Mouse (Mus musculus): Measurements from ENCODE around the gene Urod.
A peak's percentile ranks its signal among the peaks of the same experiment; 100 is the strongest.

Urod gene

DNA sequence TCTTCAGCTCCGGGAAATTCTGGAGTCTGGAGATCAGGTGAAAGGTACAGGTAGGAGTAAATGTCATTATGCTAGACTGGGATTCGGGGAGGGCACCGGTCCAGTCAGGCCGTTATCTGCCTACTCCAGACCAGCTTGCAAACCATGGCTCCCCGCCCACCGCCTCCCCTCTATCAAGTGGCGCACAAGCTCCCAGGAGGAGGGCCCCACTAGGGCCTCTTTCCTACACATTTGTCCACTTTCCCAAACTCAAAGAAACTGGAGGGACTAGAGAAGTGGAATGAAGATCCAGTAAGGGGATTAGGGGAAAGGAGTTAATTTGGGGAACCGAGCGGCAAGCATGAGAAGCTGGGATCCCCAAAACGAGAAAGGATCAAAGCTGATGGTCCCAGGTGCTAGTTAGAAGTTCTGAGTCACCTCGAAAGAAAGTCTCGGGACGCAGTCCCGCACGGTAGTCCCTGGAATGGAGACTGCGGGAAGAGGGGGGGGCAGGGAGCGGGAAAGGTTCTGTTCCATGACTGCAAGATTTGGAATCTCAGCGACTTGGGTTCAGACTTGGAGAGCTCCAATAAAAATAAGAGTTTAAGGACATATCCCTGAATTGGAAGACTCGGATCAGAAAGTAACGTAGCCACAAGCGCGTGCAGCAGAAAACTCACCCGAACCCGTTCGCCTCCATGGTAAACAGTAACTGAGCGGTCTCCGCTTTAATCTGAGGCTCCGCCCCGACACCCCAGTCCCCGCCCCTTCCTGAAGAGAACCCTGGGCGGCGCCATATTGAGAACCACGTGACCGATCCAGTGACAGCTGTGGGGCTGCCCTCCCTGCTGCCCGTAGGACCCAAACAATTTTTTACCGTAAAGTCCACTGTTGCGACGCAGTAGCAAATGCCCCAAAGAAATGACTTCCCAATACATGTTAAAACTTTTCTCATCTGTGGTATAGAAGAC, at the start of gene Urod:
TSS of gene Urod (minus strand) at position 742 of the 950 bp plus-strand sequence.
- peak; percentile 91 to 92 for DNase-seq (ENCODE audit: low spot score in 2 of 2)

DNA sequence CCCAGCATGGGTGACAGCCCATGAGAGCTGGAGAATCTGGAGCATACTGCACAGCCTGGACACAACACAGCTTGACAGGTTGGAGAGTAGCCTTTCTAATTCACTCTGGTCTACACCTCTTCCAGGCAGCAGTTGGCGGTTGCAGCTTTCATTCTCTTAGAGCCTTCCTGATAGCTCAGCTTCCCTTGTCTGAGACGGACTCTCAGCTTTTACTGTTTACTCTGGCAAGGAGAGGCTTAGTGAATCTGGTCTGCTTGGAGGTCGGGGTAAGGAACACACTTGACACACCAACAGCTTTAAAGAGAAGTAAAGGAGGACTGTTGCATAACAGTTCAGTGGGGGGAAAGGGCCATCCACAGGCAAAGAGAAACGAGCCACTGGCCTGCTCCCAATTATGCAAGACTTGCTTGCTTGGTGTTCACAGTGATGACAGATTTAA, 47.1 kb upstream of the Urod start:
- DNase-seq (ENCODE audit: low spot score in 2 of 2) = no peak

DNA sequence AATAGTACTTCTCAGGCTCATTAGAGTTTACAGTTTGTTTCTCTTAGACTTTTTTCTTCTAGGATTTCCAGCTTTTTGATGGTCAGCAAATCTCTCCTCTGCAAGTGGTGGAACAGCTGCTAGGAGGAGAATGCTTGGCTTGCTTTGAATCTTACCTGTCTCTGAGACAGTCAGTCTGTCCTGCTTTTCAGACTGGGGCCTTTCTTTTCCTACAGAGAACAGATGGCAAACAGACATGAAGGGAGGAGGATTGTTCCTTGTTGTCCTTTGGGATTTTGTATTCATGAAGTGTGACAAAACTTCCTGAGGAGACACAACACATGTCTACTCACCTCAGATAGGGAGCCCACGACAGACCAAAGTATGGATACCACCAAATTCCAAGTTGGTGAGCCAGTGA, 46.6 kb upstream of the Urod start:
- DNase-seq (ENCODE audit: low spot score in 2 of 2) = no peak

DNA sequence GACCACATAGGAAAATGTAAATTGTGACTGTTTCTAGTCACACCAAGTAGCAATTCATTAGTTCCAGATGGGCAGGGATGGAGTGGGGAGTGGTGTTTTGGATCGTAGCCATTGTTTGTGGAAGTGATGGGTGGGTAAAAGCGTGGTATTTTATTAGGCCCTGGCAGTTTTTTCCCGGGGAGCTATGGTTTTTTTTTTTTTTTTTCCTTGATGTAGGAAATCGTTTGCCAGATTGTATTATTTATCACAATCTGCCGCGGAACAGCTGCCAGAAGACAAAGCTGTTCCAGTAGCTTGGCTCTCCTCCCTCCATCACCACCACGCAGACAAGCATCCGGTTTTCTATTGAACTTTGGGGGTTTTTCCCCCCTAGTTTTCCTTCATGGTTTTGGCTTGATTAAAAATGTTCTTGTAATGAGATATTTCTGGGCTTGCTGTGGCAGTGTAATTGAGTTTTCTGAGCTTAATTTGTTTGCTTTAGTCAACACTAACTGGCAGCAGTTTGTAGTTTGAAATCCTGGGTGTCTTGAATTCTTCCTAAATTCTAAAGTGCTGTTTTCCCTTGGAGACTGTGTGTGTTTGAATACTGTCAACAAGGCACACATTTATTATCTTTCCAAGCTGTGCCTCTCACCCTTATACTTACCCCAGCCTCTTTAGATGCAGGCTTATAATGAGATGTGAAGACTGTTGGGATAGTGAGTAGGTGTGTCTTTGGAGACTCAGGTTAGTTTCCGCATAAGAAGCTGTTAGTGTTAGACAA, 45.9 kb upstream of the Urod start:
- peak in 1 of 2 experiments; percentile 21 for DNase-seq (ENCODE audit: low spot score in 2 of 2)

DNA sequence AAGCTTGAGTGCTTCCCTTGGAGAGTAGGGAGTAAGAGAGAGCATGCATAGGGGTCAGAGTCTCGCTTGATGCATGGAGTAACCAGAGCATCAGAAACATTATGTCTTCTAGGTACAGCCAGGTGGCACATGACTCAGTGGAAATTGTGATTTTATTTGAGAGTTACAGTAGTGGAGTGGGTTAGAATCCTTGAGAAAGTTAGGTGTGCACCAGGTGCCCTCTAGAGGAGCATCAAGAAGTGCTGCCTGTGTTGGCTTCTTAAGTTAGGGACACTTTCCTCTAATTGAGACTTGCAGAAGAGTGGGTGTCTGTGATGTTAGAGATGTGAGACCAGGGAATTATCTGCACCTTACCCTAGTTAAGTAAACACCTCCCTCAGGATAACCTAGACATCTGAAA, 36.9 kb upstream of the Urod start:
- DNase-seq (ENCODE audit: low spot score in 2 of 2) = no peak

DNA sequence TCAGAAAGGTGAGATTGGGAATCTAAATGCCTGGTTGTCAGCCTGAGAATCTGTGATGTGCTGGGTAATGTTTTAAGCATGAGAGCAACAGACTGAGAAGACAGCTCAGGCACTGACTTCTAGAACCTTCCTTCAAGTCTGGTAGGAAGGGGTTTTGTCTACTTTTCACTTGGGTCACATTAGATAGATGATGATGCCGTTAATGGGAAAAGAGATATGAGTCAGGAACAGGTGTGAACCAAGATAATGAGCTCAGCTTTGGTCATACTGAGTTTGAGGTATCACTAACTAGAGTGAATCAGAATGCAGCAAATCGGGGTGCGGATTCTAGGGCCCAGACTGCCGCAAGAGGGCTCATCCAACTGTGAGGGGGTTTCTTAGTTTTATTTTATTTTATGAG, 29.3 kb upstream of the Urod start:
- DNase-seq (ENCODE audit: low spot score in 2 of 2) = no peak

DNA sequence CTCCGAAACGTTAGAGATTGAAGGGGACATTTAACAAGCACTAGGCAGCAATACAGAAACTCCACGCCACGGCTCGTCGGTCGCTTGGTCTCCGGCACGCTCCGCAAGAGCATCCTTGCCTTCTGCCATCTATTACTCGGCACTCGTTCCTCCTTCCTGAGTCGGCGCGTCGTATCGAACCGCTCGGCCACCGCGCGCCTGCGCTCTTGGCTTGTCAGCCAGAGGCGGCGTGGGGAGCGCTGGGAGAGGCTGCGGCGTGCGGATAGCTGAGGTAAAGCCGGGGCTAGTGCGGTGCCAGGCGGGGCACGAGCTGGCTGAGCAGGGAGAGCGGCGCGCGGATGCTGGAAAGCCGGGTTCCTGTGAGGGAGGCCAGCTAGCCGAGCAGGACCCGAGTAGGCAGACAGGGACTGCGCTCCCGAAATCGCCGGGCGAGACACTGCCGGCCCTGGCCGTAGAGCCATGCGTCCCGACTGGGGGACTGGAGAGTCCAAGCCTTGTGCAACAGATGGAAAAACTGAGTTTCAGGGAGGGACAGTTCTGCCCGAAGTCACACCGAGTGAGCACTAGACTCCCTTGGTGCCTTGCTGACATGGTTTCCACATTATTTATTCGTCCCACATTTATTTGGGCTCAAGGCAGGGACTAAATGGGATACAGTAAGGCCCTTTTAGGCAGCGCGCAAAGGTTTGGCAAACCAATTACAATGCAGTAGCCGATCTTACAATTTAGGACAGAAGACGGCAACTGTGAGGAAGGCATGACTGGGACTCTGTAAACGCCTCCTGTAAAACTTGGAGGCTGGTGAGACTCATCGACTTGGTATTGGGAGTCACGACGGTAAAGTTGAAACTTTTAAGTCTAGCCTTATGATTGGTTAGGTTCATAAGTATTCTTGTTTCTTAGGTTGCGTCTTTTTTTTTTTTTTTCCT, 25.3 kb upstream of the Urod start, which contains the start of gene Eif2b3:
TSS of gene Eif2b3 (plus strand) at position 197 of the 929 bp plus-strand sequence.
- DNase-seq (ENCODE audit: low spot score in 2 of 2) = peak; percentile 68 to 88

DNA sequence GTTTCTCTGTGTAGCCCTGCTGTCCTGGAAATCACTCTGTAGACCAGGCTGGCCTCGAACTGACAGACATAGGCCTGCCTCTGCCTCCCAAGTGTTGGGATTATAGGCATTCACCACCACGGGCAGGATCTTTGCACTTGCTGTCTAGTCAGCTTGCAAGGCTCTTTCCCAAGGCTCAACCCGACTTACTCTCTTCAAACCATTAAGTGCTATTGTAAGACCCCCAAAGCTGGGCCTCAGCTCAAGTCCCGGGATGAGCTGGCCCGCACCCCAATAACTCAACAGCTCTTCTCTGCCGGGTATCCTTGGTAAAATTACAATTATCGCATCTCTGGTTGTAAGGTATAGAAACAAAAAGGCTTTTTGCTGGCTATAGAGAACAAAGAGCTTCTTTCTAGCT, 24.1 kb upstream of the Urod start:
- DNase-seq (ENCODE audit: low spot score in 2 of 2) = no peak

DNA sequence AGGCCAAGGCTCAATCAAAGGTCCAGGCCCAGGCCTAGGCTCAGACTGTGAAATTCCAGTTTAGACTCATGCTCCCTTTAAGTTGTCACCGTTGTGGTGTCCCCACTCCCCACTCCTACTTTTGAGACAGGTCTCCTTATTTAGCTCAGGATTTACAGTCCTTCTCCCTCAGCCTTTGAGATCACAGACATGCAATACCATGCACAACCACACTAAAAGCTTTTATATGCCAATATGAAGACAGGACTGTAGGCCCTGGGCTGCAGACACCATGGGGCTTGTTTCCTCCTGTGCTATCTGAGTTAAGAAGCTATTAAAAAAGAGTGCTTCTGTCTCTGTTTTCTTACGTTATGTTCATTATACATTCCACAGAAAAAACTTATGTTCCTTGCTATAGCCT, 23.5 kb upstream of the Urod start:
- no peak for DNase-seq (ENCODE audit: low spot score in 2 of 2)

DNA sequence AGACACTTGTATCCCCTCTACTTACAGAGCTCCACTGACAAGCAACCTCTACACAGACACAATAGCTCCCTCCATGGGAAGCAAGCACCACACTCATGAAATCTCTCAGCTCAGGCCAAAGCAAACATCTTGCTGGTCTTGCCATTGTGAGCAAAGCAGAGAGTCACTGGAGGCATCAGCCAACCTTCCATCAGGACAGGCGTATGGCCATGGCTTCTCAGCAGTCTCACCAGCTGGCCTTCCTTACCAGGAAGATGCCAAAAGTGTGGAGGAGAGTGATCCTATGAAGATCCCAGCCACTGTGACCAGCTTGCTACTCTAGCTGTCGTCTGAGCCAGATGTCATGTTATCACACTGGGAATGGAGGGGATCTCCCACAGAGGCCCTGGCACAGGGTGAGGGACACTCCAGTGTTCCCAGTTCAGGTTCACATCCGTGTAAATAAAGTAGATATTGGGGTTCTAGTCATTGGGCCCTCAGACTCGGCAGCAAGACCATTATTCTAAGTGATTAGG, 20.7 kb upstream of the Urod start:
- DNase-seq (ENCODE audit: low spot score in 2 of 2) = no peak

DNA sequence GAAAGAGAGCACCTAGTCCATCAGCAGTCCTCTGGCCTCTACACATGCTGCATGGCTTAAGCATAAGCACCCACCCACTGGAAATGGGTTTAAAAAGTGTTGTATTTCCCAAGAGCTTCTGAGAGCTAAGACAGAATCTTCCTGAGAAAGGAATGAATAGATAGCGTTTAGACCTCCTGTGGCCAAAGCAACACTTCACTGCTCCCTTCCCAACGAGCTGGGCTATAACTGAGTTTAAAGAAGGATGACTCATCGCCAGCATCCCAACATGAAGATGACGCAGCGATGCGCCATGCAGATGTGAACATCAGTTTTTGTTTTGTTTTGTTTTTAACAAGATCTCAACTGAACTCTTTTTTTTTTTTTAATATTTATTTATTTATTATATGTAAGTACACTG, 19.4 kb upstream of the Urod start:
- no peak for DNase-seq (ENCODE audit: low spot score in 2 of 2)

DNA sequence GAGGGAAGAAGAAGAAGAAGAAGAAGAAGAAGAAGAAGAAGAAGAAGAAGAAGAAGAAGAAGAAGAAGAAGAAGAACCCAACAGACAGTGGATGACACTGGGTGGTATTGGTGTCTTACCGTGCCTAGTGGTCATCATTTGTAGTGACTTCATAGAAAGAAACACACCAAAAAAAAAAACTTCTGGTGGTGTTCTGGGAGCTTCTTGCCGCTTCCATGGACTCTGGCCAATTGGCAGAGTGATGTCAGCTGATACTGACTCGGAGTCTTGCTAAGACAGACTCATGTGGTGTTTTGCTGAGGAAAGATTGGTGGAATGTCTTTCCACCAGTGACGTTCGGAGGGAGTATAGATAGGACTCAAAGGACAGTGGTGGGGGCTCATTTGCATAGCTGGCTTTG, 16.0 kb upstream of the Urod start:
- no peak for DNase-seq (ENCODE audit: low spot score in 2 of 2)

DNA sequence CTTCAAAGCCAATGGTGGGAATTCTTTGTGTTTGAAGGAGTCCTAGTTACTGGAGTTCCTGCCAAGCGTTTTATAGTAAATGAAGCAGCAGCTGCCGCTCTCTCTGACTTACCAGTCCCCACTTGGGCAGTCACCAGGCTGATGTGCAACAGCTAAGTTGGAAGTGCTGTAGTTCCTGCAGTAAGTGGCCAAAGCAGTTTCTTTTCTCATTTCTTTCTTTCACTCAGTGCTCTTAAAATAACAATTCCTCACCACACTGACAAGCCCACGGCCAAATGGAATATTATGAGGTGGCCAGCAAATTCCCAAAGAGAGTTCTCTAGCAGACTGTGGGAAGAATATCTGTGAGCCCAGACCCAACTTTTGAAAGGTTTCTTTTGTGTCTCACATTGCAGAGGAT, 12.8 kb upstream of the Urod start:
- DNase-seq (ENCODE audit: low spot score in 2 of 2) = no peak

DNA sequence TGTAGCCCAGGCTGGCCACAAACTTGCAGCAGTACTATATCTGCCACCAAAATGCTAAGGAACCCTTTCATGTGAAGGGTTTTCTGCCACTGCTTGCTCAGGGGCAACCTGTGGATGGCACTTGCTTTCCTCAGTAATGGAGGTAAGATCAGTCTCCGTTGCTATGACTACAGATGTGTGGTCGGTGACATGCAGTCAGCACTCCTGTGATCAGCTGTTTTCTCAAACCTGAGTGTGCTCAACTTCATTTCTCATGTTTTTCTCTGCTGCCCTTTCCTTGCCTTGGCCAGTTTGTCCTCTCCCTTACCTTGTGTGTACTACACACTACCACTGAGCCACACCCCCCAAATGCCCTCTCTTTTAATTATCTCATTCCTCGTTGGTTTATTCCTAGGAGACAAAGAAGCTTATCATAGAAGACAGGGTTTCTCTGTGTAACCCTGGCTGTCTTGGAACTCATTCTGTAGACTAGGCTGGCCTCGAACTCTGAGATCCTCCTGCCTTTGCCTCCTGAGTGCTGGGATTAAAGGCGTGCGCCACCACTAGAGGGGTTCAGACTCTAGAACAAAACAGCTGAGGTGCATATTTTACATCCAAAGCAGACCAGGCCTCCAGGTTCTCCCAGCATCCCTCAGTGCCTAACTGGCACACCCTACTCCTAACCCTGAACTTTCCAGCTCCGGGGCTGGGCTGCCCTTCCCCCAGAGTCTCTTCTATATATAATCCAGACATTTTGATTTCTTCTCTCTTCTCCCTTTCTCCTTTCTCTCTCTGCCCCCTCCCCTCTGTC, 11.6 kb upstream of the Urod start:
- DNase-seq (ENCODE audit: low spot score in 2 of 2) = no peak

DNA sequence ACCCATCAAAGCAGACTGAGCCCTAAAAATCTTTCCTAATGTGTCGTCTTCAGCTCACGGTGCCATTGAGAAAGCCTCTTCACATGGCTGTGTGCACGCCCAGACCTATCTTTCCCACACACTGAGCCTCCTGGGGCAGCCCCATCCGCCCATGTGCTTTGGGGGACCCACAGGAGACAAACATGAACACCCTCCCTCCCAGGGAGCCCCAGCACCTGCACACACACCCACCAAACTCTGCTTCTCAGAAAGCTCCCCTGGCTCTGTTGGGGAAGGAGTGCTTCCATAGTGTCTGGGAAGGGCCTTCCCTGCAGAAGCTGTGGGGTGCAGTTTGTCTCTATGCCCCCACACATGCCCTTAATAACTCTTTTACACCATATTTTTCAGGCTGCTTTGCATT, 10.4 kb upstream of the Urod start:
- no peak for DNase-seq (ENCODE audit: low spot score in 2 of 2)

DNA sequence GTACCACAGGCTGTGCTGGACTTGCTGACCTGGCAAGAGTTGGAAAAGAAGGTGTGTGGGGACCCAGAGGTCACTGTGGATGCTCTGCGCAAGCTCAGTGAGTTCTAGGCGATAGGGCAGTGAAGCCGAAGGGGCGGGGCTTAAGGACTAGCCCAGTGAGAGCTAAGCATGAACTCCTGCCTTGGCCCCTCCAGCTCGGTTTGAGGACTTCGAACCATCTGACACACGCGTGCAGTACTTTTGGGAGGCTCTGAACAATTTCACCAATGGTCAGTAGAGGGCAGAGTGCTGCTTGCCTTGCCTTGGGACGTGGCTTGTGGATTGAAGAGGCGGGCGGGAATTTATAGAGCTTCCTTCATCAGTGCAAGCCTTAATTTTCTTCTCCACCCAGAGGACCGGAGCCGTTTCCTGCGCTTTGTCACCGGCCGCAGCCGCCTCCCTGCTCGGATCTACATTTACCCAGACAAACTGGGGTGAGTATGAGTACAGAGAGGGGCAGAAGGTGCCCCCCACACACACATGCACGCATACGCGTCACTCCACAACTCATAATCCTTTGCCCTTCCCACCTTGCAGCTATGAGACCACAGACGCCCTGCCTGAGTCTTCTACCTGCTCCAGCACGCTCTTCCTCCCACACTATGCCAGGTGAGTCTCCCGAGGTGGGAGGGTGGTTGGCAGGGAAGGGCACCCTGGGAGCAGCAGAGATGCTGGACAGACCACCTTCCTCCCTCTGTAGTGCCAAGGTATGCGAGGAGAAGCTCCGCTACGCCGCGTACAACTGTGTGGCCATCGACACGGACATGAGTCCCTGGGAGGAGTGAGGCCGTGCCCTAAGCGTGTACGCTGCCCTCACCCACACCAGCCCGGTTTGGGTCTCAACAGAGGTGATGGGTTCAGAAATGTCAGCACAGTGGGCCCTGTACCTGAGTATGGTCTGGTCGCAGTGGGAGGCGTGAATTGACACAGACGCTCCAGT, 8.6 kb upstream of the Urod start:
- DNase-seq (ENCODE audit: low spot score in 2 of 2) = peak; percentile 33 to 57

DNA sequence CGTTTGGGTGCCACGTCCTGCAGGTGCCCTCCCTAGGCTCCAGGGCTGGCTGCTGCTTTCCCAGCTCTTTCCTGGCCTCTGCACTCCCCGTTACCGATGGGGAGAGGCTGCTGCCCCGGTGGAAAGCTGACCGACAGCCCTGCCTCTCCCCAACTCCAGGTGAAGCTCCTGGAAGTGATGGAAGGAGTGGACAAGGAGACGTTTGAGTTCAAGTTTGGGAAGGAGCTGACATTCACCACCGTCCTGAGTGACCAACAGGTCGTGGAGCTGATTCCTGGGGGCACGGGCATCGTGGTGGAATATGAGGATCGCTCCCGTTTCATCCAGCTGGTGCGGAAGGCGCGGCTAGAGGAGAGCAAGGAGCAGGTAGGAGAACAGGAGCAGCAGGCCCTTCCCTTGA, 7.7 kb upstream of the Urod start:
- no peak for DNase-seq (ENCODE audit: low spot score in 2 of 2)

DNA sequence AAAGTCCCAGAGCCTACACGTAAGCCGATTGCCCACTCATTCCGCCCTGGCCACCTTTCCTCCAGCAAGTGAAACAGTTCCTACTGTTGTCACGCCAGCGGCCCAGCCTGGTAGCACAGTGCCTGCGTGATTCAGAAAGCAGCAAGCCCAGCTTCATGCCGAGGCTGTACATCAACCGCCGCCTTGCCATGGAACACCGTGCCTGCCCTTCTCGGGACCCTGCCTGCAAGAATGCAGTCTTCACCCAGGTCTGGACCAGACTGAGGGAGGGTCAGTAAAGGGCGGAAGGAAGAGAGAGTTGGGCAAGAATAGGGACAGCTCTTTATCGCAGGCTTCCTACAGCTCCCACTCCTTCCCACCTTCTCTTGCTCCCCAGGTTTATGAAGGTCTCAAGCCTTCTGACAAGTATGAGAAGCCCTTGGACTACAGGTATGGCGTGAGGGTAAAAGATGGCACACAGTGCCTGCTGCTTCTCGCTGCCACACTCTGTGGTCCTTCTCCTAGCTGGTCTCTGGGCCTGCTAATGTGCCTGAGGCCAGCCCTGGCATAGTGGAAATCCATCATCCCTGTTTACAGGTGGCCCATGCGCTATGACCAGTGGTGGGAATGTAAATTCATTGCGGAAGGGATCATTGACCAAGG, 5.4 kb upstream of the Urod start:
- DNase-seq (ENCODE audit: low spot score in 2 of 2) = no peak

DNA sequence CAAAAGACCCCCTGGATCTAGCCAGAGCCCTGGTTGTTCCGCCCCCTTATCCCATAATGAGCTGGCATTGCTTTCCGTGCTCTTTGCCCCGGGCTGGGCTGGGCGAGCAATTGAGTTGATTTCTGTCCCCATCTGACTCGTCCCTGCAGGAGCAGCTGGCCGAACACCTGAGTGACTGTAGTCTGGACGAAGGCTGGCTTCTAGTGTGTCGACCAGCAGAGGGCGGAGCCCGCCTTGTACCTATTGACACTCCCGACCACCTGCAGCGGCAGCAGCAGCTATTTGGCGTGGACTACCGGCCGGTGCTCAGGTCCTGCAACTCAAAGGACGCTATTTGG, 1.6 kb upstream of the Urod start:
- no peak for DNase-seq (ENCODE audit: low spot score in 2 of 2)

All from frontal cortex, postnatal 10 days (tissue).